Mouse (Mus musculus) telencephalon, adult 2 months (tissue): Measurements from ENCODE around the gene Rdm1.

ENCODE experiments used
- DNase-seq: peaks from one replicate; pipeline ENCODE4 v3.0.0-alpha.2; 2011; ENCODE audit warnings: low read depth, low spot score

Gene Rdm1

GRCm38 (mm10) chr11:101680634-101681325 is 53.8 kb downstream of the Rdm1 start:
- no peak for DNase-seq

DNA sequence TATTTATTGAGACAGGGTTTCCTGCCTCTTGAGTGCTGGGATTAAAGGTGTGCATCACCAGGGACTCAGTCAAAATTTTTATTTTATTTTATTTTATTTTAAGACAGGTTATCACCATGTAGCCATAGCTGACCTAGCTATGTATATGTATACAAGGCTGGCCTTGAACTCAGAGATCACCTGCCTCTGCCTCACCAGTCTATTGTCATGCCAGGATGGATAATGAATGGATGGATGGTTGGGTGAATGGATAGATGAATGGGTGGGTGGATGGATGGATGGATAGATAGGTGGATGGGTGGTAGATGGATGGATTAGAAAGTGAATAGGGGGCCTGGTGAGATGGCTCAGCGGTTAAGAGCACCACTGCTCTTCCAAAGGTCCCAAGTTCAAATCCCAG is 55.0 kb downstream of the Rdm1 start:
- no peak for DNase-seq

- no peak for DNase-seq
Observed at GRCm38 (mm10) chr11:101682410-101682960, 55.5 kb downstream of the Rdm1 start.
